Mouse (Mus musculus): ENCODE results near the gene Nanos3.

Gene Nanos3

DNA sequence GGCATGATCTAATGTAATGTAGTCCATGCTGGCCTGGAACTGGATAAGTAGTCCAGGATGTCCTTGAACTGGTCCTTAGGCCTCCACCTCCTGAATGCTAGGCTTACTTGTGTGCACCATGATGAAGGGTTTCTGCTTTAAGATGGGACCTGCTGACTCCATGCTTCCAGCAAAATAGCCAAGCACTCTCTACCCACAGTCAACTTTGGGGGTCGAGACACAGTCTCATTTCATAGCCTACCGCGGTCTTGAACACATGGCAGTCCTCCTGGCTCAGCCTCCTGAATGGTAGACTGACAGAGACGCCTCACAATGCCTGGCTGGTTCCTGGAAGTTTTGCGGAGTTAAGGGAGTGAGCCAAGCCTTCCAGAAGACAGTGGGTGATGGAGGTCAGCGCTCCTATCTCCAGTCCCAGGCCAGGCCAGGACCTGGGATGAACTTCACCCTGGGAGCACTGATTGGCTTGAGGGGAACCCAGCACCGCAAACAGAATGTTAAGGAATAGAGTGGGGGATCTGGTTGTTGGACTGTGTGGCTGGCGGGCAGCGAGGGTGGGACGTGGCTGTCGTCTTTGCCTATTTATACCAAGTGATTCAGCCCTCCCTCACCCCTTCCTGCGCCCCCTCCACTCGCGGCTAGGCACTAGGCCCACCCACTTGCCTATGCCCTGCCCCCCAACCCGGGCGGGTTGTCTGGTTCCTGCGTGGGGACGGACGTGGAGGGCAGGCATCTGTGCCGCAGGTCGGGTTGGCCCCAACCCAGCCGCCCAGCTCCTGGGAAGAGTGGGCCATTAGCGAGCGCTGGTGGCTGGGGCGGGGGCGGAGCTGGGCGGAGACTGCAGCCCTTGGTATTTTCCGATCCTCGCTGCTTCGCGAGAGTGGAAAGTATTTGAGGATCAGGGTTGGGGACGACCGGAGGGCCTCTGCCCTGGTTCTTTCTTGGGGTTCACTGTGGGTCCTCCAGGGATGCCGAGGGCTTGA, 18.2 kb upstream of the Nanos3 start:
- in situ Hi-C loops (cut with MboI; ENCODE audit: low pct_unique_long_range_greater_than_20kb in 1 of 2, low sequenced_read_pairs in 2 of 2, unreplicated experiment in 1 of 2), result no loop called here

DNA sequence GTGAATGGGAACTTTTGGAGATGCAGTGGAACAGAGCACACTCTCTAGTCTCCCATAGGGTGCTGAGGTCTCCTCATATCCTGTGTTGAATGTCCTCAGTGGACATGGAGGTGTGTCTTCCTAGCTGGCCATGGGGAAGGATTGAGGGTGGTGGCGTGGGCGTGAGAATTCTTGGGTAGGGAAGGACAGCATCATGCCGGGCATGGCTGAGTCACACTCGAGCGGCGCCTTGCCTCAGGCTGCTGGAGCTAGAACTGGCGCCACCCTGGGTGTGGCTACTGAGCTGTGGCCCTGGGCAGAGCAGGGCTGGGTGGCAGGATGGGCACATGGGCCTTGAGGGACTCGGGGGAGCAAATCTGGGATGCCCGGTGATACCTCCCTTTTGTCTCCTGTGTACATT, 17.4 kb upstream of the Nanos3 start:
- in situ Hi-C loops (cut with MboI; ENCODE audit: low pct_unique_long_range_greater_than_20kb in 1 of 2, low sequenced_read_pairs in 2 of 2, unreplicated experiment in 1 of 2), result no loop called here

DNA sequence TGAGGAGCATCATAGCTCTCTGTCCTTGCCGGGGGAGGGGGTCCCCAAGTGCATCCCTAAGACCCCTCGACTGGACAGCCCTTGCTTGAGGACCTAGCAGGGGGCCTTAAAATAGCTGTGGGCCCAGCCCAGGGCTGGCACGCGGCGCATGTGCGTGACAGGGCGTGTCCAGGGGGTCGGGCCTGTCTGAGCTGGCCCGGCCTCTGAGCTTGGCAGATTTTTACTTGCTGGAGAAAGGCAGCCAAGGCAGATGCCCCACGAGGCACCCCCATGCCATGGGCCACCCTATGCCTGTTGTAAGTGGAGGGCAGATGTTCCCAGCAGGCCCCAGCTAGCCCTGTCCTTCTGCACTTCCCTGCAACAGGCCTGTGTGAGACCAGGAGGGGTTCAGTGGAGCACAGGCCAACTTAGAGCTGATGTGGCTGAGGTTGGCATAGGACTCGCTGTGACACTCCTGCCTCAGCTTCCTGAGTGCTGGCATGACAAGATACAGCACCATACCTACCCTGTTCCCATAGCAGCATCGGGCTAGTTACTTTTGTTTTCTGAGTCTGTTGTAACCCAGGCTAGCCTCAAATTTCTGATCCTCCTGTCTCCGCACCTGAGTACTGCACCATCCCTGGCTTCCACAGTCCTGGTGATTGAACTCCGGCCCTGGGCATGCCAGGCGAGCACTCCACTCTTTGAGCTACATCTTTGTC, 16.7 kb upstream of the Nanos3 start:
- in situ Hi-C loops (cut with MboI; ENCODE audit: low pct_unique_long_range_greater_than_20kb in 1 of 2, low sequenced_read_pairs in 2 of 2, unreplicated experiment in 1 of 2), result no loop called here

DNA sequence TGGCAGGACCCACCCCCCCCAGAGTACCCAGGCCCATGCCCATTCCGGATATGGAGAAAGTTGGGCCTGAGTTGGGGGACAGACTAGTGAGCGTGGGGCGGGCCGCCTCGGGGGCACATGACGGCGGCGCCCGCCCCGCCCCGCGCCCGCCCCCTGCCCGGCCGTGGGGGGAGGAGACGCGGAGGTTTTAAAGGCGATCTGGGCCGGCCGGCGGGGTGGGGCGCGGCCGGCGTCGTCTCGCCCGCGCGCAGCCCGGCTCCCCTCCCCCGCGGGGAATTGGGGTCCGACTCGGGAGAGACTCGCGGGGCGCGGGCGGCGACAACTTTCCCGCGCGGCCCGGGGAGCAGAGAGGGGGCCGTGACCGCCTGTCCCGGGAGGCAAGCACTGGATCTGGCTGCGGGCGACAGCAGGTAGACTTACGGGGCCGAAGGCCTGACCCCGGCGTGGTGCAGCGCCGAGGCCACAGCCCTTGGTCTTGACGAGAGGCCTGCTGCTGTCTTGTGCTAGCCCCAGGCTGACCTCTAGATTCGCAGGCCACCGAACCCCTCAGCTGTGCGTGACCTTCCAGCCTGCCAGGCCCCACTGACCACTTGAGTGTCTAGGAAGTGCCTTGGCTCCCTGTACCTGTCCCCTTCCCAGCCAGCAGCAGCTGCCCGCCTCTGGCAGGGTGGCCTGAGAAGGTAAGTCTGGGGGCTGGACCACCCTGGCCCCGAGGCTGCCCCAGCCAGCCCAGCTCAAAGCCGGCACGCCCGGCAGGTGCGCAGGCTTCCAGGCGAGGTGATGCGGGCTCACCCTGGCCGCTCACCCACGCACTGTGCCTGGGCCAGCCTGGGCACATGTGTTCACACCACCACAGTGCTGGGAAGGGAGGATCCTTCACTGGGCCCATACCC, 15.9 kb upstream of the Nanos3 start:
- in situ Hi-C loops (cut with MboI; ENCODE audit: low pct_unique_long_range_greater_than_20kb in 1 of 2, low sequenced_read_pairs in 2 of 2, unreplicated experiment in 1 of 2), result no loop called here

DNA sequence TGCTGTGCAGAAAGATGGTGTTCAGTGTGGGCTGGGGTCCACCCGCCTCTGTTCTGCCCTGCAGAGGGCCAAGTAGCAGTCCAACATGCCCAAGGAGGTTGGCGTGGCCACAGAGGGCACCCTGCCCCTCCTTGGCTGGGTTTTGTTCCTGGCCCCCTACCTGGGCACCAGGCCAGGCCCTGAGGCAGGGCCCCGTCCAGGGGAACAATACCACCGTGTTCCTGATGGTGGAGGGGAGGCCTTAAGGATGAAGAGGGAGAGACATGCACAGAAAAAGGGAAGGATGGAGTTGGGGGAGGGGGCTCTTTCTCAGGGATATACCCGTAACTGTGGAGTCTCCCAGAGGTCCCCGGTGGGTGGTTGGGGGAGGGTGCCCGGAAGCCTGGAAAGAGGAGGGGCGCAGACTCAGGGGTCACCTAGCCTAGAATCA, 15.1 kb upstream of the Nanos3 start:
- in situ Hi-C loops (cut with MboI; ENCODE audit: low pct_unique_long_range_greater_than_20kb in 1 of 2, low sequenced_read_pairs in 2 of 2, unreplicated experiment in 1 of 2), result no loop called here

DNA sequence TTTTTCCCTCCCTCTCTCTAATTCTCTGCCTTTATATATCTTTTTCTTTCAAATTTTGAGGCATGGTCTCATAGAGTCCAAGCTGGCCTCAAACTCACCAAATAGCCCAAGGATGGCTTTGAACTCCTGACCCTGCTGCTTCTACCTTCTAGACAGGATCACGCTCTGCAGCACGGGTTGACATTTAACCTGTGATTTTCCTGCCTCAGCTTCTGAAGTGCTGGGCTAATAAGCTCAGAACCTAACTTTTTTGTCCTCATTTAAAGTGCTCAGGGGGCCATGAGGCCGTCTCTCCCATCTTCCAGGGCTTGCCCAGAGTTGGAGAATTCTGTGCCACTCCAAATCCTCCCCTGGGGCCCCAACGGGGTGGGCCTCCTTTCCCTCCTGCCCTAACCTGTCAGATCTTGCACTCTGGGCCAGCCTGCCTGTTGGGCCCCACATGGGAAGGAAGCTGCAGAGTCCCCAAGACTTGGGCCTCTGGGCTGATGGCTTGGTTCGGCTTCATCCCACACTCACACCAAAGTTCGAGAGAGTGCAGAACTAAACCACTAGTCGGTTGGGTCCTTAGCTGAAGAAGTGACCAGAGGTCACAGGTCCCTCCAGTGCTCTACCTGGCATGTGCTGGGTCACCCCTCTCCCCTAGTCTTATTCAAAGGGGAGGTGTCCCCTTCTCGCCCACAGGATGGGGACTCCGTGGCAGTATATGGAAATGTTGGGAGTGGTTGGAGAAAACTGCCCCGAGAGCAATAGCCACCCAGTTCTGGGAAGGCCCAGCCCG, 14.5 kb upstream of the Nanos3 start:
- in situ Hi-C loops (cut with MboI; ENCODE audit: low pct_unique_long_range_greater_than_20kb in 1 of 2, low sequenced_read_pairs in 2 of 2, unreplicated experiment in 1 of 2), result no loop called here

DNA sequence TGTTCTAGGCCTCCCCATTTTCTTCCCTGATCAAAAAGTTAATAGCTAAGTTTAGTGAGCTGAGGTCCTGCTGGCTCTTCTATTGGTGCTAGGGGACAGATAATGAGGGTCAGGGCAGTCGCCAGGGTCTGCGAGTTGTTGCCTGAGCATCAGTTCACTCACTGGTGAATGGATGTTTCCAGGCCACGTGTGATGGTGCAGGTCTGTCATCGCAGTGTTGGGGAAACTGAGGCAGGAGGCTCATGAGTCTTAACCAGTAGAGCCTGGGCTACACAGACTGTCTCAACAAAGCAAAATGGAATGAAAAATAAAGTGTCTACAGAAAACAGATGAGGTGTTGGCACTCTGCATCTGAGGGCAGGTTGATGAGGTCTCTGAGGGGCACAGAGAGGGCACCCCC, 13.9 kb upstream of the Nanos3 start:
- in situ Hi-C loops (cut with MboI; ENCODE audit: low pct_unique_long_range_greater_than_20kb in 1 of 2, low sequenced_read_pairs in 2 of 2, unreplicated experiment in 1 of 2), result no loop called here

DNA sequence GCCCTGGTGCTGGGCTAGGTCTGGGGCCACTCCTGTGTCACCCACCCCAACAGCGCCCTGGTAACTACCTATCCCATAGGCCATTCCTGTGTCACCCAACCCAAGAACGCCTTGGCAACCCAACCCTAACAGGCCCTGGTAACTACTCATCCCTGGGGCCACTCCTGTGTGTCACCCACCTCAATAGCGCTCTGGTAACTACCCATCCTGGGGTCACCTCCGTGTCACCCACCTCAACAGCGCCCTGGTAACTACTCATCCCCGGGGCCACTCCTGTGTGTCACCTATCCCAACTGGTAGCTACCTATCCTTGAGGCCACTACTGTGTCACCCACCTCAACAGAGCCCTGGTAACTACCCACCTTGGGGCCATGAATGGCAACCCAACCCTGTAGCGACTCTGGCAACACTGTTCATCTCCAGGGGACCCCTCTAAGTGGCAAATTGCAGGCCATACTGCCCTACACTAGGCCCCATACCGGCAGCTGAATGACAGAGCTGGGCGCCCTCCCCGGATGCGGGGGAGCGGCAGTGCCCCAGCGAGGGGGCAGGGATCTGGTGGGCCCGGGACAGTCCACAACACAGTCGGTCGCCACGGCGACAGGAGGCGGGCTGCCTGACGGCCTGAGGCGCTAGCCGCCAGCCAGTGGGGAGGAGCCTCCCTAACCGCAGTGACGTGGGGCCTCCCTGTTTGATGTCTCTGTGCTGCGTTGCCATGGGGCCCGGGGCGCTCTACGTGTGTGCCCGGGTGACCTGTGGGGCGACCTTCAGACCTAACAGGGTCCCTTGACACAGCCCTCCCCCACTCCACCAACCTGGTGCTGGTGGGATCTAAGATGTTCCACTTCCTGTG, 13.1 kb upstream of the Nanos3 start:
- in situ Hi-C loops (cut with MboI; ENCODE audit: low pct_unique_long_range_greater_than_20kb in 1 of 2, low sequenced_read_pairs in 2 of 2, unreplicated experiment in 1 of 2), result no loop called here

DNA sequence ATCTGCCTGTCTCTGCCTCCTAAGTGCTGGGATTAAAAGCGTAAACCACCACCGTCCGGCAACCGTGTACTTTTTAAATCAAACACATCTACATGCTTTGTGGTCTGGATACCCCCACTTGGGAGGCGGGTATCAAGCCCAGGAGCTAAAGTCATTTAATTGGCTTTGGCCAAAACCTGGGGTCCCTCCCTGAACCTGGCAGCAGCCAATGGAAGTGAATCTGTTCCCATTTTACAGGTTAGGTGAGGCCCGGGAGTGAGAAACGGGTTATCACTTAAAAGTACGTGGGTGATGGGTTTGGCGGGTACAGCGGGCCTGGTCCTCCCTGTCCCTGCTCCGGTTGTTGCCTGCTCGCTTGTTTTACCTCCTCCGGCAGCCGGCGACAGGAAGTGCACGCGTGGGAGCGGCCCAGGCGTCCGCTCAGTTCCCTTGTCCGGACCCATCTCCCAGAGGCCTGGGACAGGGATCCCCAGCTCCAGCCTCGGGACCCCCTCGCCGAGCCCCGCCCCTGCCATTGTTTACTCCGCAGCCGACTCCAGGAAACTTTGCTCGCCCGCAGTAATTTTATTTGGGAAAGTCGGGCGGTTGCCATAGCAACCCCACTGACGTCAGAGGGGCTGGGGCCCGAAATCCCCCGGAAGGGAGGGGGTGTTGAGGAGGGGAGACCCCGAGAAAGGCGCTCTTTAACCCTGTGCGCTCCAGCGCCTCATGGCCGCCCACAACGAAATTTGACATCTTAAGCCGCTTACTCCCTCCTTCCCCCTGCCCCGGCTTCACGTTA, 12.3 kb upstream of the Nanos3 start:
- in situ Hi-C loops (cut with MboI; ENCODE audit: low pct_unique_long_range_greater_than_20kb in 1 of 2, low sequenced_read_pairs in 2 of 2, unreplicated experiment in 1 of 2), result no loop called here

DNA sequence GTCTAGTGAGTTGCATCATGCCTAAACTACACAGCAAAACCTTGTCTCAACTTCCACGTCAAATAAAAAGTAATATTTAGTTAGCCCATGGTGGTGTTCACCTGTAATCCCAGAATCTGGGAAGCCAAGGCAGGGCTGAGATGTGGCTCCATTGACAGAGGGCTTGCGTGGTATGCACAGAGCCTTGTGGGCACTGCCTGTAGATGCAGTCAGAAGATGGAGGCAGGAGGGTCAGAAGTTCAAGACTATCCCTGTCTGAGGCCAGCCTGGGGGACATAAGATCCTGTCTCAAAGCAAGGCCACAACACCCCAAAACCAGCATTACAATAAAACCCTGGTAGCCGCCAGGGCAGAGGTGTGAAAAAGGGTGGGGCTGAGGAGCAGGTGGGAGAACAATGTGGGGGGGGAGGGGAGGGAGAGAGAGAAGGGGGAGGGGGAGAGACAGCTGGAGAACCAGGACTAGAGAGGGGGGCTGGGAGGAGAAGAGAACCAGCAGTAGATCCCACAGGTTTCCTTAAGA, 9.3 kb upstream of the Nanos3 start:
- in situ Hi-C loops (cut with MboI; ENCODE audit: low pct_unique_long_range_greater_than_20kb in 1 of 2, low sequenced_read_pairs in 2 of 2, unreplicated experiment in 1 of 2), result no loop called here

DNA sequence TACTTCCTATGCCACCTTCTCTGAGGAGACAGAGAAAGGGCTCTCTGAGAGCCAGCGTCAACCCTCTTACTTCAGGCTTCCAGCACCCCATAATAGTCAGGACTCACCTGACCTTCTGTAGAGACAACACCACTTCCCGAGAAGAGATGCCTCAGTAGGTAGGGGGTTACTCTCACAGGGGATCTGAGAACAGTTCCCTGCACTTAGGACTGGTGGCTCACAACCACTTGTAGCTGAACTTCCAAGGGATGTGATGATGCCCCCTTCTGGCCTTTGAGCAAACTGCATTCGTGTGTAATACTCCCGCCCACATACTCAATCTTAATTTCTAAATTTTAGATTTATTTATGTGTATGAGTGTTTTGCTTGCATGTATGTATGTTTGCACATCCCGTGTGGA, 8.5 kb upstream of the Nanos3 start:
- in situ Hi-C loops (cut with MboI; ENCODE audit: low pct_unique_long_range_greater_than_20kb in 1 of 2, low sequenced_read_pairs in 2 of 2, unreplicated experiment in 1 of 2), result no loop called here

DNA sequence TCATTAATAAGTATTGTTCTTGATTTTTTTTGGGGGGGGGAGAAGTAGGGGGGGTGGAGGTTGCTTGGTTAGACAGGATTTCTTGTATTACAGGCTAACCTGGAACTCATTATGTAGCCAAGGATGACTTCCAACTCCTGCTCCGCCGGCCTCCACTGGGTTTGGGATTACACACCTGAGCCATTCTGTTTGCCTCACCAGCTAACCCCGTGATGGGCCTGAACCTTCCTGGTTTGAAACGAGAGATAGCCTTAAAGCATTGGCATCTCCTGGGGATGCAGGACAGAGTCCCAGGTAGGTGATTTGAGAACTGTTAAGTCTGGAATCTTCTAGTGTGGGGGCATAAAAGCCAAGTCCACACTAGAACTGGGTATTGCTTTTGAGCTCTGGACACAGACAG, 8.1 kb upstream of the Nanos3 start:
- in situ Hi-C loops (cut with MboI; ENCODE audit: low pct_unique_long_range_greater_than_20kb in 1 of 2, low sequenced_read_pairs in 2 of 2, unreplicated experiment in 1 of 2), result no loop called here

DNA sequence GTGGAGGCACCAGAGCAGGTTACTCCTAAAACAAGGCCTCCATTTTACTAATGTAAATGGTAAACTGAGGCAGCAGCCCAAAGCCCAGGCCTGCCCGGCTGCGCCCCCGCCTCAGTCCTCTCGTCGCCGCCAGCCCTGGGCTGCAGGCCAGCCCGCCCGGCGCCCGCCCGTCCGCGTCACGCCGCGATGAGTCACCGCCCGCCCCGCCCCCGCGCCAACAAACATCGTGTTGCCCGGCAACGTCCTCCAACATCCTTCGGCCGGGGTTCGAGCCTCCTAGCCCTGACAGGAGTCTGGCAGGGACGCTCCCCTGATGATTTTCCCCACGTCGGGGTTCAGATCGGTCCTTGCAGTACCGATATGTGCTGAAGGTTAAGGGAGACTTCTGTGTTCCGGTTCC, 7.5 kb upstream of the Nanos3 start:
- in situ Hi-C loops (cut with MboI; ENCODE audit: low pct_unique_long_range_greater_than_20kb in 1 of 2, low sequenced_read_pairs in 2 of 2, unreplicated experiment in 1 of 2), result no loop called here

DNA sequence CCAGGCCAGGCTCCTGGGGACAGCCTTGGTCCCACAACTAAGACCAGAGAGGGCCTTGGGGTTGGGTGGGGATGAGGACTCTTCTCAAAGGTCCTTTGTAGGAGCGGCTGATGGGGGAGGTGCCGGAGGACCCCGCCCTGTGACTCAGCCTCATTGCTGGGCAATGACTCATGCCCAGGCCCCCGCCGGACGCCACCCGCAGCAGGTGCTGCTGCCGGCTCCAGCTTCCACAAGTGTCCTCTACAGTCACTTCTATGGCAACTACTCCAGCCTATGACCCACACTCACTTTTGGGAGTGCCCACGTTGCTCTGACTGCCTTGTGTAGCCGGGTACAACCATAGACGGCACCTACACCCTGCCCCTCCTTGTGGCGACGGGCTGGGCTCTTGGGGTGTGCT, 7.0 kb upstream of the Nanos3 start:
- in situ Hi-C loops (cut with MboI; ENCODE audit: low pct_unique_long_range_greater_than_20kb in 1 of 2, low sequenced_read_pairs in 2 of 2, unreplicated experiment in 1 of 2), result no loop called here

DNA sequence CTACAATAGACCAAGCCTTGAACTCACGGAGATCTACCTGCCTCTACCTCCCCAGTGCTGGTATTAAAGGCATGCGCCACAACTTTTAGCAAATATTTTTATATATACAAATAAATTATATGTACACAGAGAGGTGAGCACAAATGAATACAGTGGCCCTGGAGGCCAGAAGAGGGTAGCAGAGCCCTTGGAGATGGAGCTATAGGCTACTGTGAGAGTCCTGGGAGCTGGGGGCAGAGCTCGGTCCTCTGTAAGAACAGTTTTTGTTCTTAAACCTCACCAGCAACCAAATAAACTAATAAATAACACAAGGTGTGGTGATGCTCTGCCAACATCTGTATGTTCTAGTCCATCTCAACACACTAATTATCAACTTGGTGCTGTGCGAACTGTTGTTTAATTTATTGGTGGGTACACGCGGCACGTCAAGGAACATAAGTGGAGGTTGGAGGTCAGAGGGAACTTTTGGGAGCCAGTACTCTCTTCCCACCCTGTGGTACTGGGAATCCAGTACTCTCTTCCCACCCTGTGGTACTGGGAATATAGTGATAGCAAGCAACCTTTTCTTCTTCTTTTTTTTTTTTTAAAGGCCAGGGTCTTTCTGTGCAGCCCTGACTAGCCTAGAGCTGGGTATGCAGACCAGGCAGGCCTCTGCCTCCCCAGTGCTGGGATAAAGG, 5.3 kb upstream of the Nanos3 start:
- in situ Hi-C loops (cut with MboI; ENCODE audit: low pct_unique_long_range_greater_than_20kb in 1 of 2, low sequenced_read_pairs in 2 of 2, unreplicated experiment in 1 of 2), result no loop called here

DNA sequence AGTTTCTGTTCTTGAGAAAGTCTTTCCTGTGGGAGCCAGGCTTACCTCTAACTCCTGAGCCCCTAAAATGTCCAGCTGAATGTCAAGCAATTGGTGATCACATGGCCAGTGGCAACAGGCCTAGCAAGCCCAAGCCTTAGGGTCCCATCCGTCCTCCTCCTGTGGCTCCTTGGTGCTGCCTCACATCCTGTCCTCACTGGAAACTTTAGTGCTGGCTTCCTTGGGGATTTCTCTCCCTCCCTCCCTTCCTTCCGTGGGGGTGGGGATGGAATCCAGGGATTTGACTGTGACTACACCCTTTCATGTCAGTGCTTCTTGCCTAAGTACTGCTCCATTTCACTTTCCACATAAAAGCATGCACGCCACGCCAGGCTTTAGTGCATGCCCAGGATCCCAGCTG, 4.6 kb upstream of the Nanos3 start:
- in situ Hi-C loops (cut with MboI; ENCODE audit: low pct_unique_long_range_greater_than_20kb in 1 of 2, low sequenced_read_pairs in 2 of 2, unreplicated experiment in 1 of 2), result no loop called here

Measured in mouse embryonic stem cell (cell line).